Mouse (Mus musculus) ES-Bruce4 (cell line): Measurements from ENCODE around the gene Btbd19.

Experiments
- CTCF ChIP-seq: IDR thresholded peaks from one replicate; pipeline ENCODE4 v1.8.1; 2011; ENCODE audit warnings: low read depth, low read length
- POLR2A ChIP-seq: IDR thresholded peaks from one replicate; pipeline ENCODE4 v1.8.1; 2011; ENCODE audit warnings: low read length; ENCODE audit not compliant: insufficient read depth

DNA sequence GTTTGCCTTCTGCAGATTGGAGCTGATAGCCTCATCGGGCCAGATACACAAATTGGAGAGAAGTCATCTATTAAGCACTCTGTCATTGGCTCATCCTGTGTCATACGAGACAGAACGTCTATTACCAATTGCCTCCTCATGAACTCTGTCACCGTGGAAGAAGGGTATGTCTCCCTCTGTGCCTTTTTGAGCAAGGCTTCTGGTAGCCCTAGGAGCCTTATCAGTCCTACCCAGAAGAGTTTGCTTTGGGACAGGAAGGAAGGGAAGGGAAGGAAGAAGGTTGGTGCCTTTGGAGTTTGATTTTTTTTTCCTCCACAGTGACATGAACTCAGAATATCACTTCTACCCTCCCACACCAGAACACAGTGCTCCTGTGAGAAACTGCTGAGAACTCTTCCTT is 54.9 kb downstream of the Btbd19 start:
- TF ChIP-seq POLR2A (no peak), CTCF (no peak)
